Mouse (Mus musculus) heart, embryonic 12.5 days (tissue): ENCODE data around the gene Hlcs. TPM values are rescaled to one million over a fixed set of nuclear protein-coding genes. Genes with fewer than 3 reads are reported as not detected.

ENCODE experiments used
- ATAC-seq: fragments of 200-750 bp; cut with Nextera tagmentation; 2 replicates; pipeline ENCODE4 v1.8.0; 2017; ENCODE audit warnings: moderate TSS enrichment, moderate library complexity; ENCODE audit not compliant: insufficient number of reproducible peaks, low FRiP score
- H3K27ac ChIP-seq: fragments of 300-500 bp; sonication (generic); 2 replicates; pipeline ENCODE4 v1.5.1; 2016; ENCODE audit warnings: mild to moderate bottlenecking, moderate library complexity; ENCODE audit not compliant: poor library complexity, severe bottlenecking
- H3K27me3 ChIP-seq: fragments of 300-500 bp; sonication (generic); replicated peaks from 2 replicates; pipeline ENCODE4 v1.6.1; 2016; ENCODE audit warnings: mild to moderate bottlenecking, moderate library complexity
- H3K36me3 ChIP-seq: fragments of 300-500 bp; sonication (generic); 2 replicates; pipeline ENCODE4 v1.6.1; 2016; ENCODE audit warnings: mild to moderate bottlenecking, moderate library complexity
- H3K4me1 ChIP-seq: fragments of 300-500 bp; sonication (generic); replicated peaks from 2 replicates; pipeline ENCODE4 v1.6.1; 2016; ENCODE audit warnings: mild to moderate bottlenecking
- H3K4me2 ChIP-seq: fragments of 300-500 bp; sonication (generic); 2 replicates; pipeline ENCODE4 v1.6.1; 2016; ENCODE audit warnings: mild to moderate bottlenecking, moderate library complexity
- H3K4me3 ChIP-seq: fragments of 300-500 bp; sonication (generic); 2 replicates; pipeline ENCODE4 v1.5.1; 2016; ENCODE audit warnings: mild to moderate bottlenecking
- H3K9ac ChIP-seq: fragments of 300-500 bp; sonication (generic); 2 replicates; pipeline ENCODE4 v1.6.1; 2016; ENCODE audit warnings: mild to moderate bottlenecking, moderate library complexity
- H3K9me3 ChIP-seq: fragments of 300-500 bp; sonication (generic); replicated peaks from 2 replicates; pipeline ENCODE4 v1.6.1; 2016; ENCODE audit warnings: mild to moderate bottlenecking, moderate library complexity
- WGBS: fragments of 180-500 bp; shearing (Covaris S2); methylation state at CpG from one replicate; pipeline ENCODE4 v1.1.7; 2016; 5-methylcytosine and 5-hydroxymethylcytosine counted together
- polyA plus RNA-seq: library from polyadenylated mRNA; unstranded; fragments of >200 nt; fragmentation: Nextera tagmentation; extraction: Ambion mirVana; gene quantifications from 2 replicates; pipeline ENCODE4 v1.2.1, GENCODE M21; 2016

The Hlcs gene
- polyA plus RNA-seq, 1 experiment from 2014 or later = 11.0 TPM

- peak overlapping the region; percentile 95 for H3K27ac ChIP-seq
- peaks cover 6% of the 10 kb centered on the region; the same call in 1 of the 2 replicates for H3K9me3 ChIP-seq
- peak overlapping the region; percentile 72 for H3K9ac ChIP-seq
- peaks cover 21% of the 10 kb centered on the region for H3K4me1 ChIP-seq
- 0 out of 2 replicates have a peak, but pooled peaks cover 4% of the 10 kb centered on the region for H3K36me3 ChIP-seq
- H3K4me2 ChIP-seq = peak overlapping the region; percentile 69
- ATAC-seq = no peak; the same call in 1 of the 2 replicates
- 0 out of 2 replicates have a peak, but pooled peaks cover 3% of the 10 kb centered on the region for H3K27me3 ChIP-seq
- H3K4me3 ChIP-seq = peak overlapping the region; percentile 39
- WGBS = 26% methylated on average over 6 of the region's 6 CpGs
Measured at GRCm38 (mm10) chr16:94303203-94303535, 10.2 kb downstream of the Hlcs start.

DNA sequence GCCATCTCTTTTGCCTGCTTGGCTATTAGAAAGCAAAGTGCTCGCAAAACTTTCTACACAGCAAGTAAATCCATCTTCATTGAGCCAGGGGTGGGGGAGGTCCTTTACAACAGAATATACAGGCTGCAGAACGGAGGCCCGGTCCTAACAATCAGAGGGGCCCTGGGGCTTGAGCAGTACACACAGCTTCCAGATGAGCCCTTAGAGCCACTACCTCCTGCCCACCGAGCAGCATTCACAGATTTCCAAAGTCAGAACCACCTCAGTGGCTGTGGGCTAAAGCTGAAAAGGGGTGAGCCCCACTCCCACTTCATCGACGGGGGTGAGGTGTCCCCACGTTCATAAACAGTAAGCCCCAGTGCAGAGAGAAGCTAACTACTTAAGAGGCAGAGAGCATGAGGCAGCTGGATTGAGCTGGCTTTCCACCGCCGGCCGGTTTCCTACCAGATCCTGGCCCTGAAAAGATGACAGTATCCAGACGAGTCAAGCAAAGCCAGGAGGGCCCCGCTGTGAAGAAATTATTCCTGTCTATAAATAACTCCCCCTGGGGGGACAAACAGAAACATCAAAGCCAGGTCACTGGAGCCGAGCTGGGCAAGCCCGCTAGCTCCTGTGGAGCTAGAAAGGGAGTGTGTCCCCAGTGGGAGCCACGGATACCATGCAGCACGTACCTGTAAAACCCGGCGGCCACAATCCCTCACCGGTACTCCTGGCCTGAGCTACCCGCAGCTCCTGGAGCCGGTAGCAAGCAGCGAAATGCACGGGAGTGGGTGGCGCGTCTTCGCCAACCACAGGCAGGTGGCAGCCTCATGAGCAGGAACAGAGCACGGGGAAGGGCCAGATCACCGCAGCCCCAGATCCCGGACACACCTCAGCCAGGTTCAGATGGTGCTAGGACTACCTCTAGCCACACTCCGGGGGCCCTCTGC is 10.8 kb downstream of the Hlcs start:
- Histone ChIP-seq H3K27ac (peak overlapping the region; percentile 95), H3K4me1 (peaks cover 21% of the 10 kb centered on the region), H3K4me3 (peak overlapping the region; percentile 39), H3K9ac (peak overlapping the region; percentile 72), H3K9me3 (peaks cover 6% of the 10 kb centered on the region; the same call in 1 of the 2 replicates), H3K4me2 (peak overlapping the region; percentile 69), H3K36me3 (0 out of 2 replicates have a peak, but pooled peaks cover 4% of the 10 kb centered on the region), H3K27me3 (0 out of 2 replicates have a peak, but pooled peaks cover 3% of the 10 kb centered on the region)
- peak; percentile 70 for ATAC-seq
- WGBS = 6% methylated on average over 30 of the region's 30 CpGs

GRCm38 (mm10) chr16:94301696-94302095 is 11.7 kb downstream of the Hlcs start:
- Histone ChIP-seq H3K9me3 (peaks cover 6% of the 10 kb centered on the region; the same call in 1 of the 2 replicates), H3K36me3 (0 out of 2 replicates have a peak, but pooled peaks cover 4% of the 10 kb centered on the region), H3K4me3 (no peak overlapping the region), H3K27ac (peak overlapping the region; percentile 95), H3K9ac (peak overlapping the region; percentile 72; the same call in 1 of the 2 replicates), H3K4me2 (peak overlapping the region; percentile 69), H3K27me3 (0 out of 2 replicates have a peak, but pooled peaks cover 3% of the 10 kb centered on the region), H3K4me1 (peaks cover 21% of the 10 kb centered on the region)
- no peak for ATAC-seq
- 78% methylated on average over 5 of the region's 5 CpGs for WGBS

DNA sequence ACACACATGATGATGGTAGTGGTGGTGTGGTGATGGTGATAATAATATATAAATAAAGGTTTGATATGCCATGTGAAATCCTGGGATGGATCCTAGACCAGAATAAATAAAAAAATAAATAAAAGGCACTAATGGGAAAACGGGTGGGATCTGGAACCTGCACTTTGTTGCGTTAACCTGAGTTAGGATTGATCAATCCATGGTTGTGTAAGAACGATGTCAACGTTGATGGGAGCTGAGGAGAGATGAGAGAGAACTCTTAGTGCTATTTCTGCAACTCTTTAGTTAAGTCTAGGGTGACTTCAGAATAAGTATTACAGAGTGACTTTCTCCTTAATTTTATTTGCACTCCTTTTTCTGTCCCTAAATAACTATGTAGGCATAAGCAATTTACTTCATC is 12.2 kb downstream of the Hlcs start:
- H3K4me2 ChIP-seq = no peak overlapping the region
- WGBS = 92% methylated on average over 4 of the region's 4 CpGs
- no peak overlapping the region for H3K4me3 ChIP-seq
- H3K27me3 ChIP-seq = 0 out of 2 replicates have a peak, but pooled peaks cover 3% of the 10 kb centered on the region
- H3K9ac ChIP-seq = no peak overlapping the region
- H3K4me1 ChIP-seq = peaks cover 21% of the 10 kb centered on the region
- peaks cover 6% of the 10 kb centered on the region; the same call in 1 of the 2 replicates for H3K9me3 ChIP-seq
- no peak for ATAC-seq
- 0 out of 2 replicates have a peak, but pooled peaks cover 4% of the 10 kb centered on the region for H3K36me3 ChIP-seq
- no peak overlapping the region for H3K27ac ChIP-seq

GRCm38 (mm10) chr16:94299210-94299609 is 14.2 kb downstream of the Hlcs start:
- H3K4me3 ChIP-seq = no peak overlapping the region
- H3K4me2 ChIP-seq = no peak overlapping the region
- no peaks in the 10 kb centered on the region for H3K36me3 ChIP-seq
- H3K27ac ChIP-seq = no peak overlapping the region
- peaks cover 21% of the 10 kb centered on the region for H3K4me1 ChIP-seq
- 0 out of 2 replicates have a peak, but pooled peaks cover 1% of the 10 kb centered on the region for H3K27me3 ChIP-seq
- ATAC-seq = no peak
- WGBS = 71% methylated on average over 4 of the region's 4 CpGs
- H3K9me3 ChIP-seq = no peaks in the 10 kb centered on the region; the same call in 1 of the 2 replicates
- H3K9ac ChIP-seq = no peak overlapping the region

DNA sequence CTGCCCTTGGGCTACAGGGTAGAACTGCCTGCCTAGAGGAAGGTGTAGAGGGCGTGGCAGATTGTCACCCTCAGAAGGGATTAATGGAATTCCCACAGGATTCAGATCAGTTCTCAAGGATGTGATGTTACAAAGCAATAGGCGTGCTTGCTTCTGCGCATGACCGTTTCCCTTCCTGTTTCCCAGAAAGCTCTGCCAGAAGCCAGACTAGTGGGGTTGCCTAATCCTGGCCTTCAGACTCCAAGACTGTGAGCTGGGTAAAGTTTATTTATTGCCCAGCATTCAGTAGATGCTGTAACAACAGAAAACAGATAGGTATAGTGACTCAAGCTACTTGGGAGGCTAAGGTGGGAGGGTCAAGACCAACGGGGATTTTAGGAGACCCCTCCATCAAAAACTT is 15.3 kb downstream of the Hlcs start:
- ATAC-seq = no peak
- 90% methylated on average over 5 of the region's 5 CpGs for WGBS
- Histone ChIP-seq H3K27ac (no peak overlapping the region), H3K9ac (no peak overlapping the region), H3K9me3 (no peaks in the 10 kb centered on the region; the same call in 1 of the 2 replicates), H3K36me3 (no peaks in the 10 kb centered on the region), H3K4me3 (no peak overlapping the region), H3K4me2 (no peak overlapping the region), H3K4me1 (peaks cover 11% of the 10 kb centered on the region), H3K27me3 (no peaks in the 10 kb centered on the region)

DNA sequence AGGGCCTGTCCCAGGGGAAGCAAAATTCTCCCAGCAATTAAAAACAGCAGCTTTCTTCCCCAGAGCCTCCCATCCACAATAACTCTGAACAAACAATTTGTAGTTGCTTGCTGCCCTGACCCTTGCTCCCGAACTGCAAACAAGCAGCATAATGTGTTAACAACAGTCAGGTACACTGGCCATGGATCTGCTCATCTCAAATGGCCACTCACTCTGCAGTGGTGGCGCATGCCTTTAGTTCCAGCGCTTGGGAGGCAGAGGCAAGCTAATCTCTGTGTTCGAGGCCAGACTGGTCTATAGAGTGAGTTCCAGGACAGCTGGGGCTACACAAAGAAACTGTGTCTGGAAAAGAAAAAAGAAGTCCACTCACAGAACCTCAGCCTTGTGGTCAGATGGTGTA is 22.2 kb downstream of the Hlcs start:
- H3K9me3 ChIP-seq = no peaks in the 10 kb centered on the region
- peaks cover 8% of the 10 kb centered on the region; the same call in 1 of the 2 replicates for H3K4me1 ChIP-seq
- 74% methylated on average over 4 of the region's 4 CpGs for WGBS
- 0 out of 2 replicates have a peak, but pooled peaks cover 2% of the 10 kb centered on the region for H3K36me3 ChIP-seq
- no peak overlapping the region for H3K4me3 ChIP-seq
- H3K4me2 ChIP-seq = no peak overlapping the region
- no peaks in the 10 kb centered on the region for H3K27me3 ChIP-seq
- no peak for ATAC-seq
- H3K27ac ChIP-seq = no peak overlapping the region
- no peak overlapping the region for H3K9ac ChIP-seq

GRCm38 (mm10) chr16:94290073-94290999 is 23.0 kb downstream of the Hlcs start:
- ATAC-seq = peak; percentile 96
- 6% methylated on average over 52 of the region's 52 CpGs for WGBS
- H3K27ac ChIP-seq = no peak overlapping the region

GRCm38 (mm10) chr16:94289138-94290072 is 24.0 kb downstream of the Hlcs start:
- WGBS = 15% methylated on average over 38 of the region's 39 CpGs
- Histone ChIP-seq H3K4me1 (peaks cover 8% of the 10 kb centered on the region; the same call in 1 of the 2 replicates), H3K27ac (no peak overlapping the region)

More at GRCm38 (mm10) chr16:94290073-94290999, 23.0 kb downstream of the Hlcs start:
- peak overlapping the region; percentile 89 for H3K4me2 ChIP-seq
- H3K27me3 ChIP-seq = no peaks in the 10 kb centered on the region
- 0 out of 2 replicates have a peak, but pooled peaks cover 2% of the 10 kb centered on the region for H3K36me3 ChIP-seq
- H3K9ac ChIP-seq = peak overlapping the region; percentile 83
- H3K4me3 ChIP-seq = peak overlapping the region; percentile 70
- peaks cover 8% of the 10 kb centered on the region; the same call in 1 of the 2 replicates for H3K4me1 ChIP-seq
- no peaks in the 10 kb centered on the region for H3K9me3 ChIP-seq

More at GRCm38 (mm10) chr16:94289138-94290072, 24.0 kb downstream of the Hlcs start:
- peak; percentile 20; the same call in 1 of the 2 replicates for ATAC-seq
- no peaks in the 10 kb centered on the region for H3K9me3 ChIP-seq
- H3K4me3 ChIP-seq = peak overlapping the region; percentile 70
- 0 out of 2 replicates have a peak, but pooled peaks cover 4% of the 10 kb centered on the region for H3K36me3 ChIP-seq
- H3K27me3 ChIP-seq = no peaks in the 10 kb centered on the region
- peak overlapping the region; percentile 89 for H3K4me2 ChIP-seq
- peak overlapping the region; percentile 83 for H3K9ac ChIP-seq
